Mouse (Mus musculus) fat pad, adult 2 months (tissue): ENCODE data around the gene Dscaml1.

Source experiments
- DNase-seq: peaks from one replicate; pipeline ENCODE4 v3.0.0-alpha.2; 2011; ENCODE audit warnings: low read depth, low spot score; ENCODE audit errors: extremely low read depth

The Dscaml1 gene

GRCm38 (mm10) chr9:45617889-45618288, 191.5 kb downstream of the Dscaml1 start:
- no peak for DNase-seq

GRCm38 (mm10) chr9:45618443-45618842, 192.0 kb downstream of the Dscaml1 start:
- DNase-seq: no peak

- no peak for DNase-seq
Measured at GRCm38 (mm10) chr9:45620049-45620448, 193.6 kb downstream of the Dscaml1 start.

- DNase-seq: no peak
Measured at GRCm38 (mm10) chr9:45620920-45621319, 194.5 kb downstream of the Dscaml1 start.

GRCm38 (mm10) chr9:45625889-45626446, 199.5 kb downstream of the Dscaml1 start:
- DNase-seq: no peak

- no peak for DNase-seq
Measured at GRCm38 (mm10) chr9:45632520-45632919, 206.1 kb downstream of the Dscaml1 start.

GRCm38 (mm10) chr9:45633036-45633435, 206.6 kb downstream of the Dscaml1 start:
- no peak for DNase-seq

GRCm38 (mm10) chr9:45634978-45635377, 208.6 kb downstream of the Dscaml1 start:
- no peak for DNase-seq

GRCm38 (mm10) chr9:45637346-45637745, 210.9 kb downstream of the Dscaml1 start:
- no peak for DNase-seq

- no peak for DNase-seq
Measured at GRCm38 (mm10) chr9:45638184-45638917, 211.9 kb downstream of the Dscaml1 start.

- DNase-seq: no peak
Measured at GRCm38 (mm10) chr9:45644833-45645388, 218.5 kb downstream of the Dscaml1 start.

- DNase-seq: no peak
Measured at GRCm38 (mm10) chr9:45645526-45645925, 219.1 kb downstream of the Dscaml1 start.

- no peak for DNase-seq
Measured at GRCm38 (mm10) chr9:45651078-45651809, 224.8 kb downstream of the Dscaml1 start.

- no peak for DNase-seq
Measured at GRCm38 (mm10) chr9:45651810-45652177, 225.4 kb downstream of the Dscaml1 start.

GRCm38 (mm10) chr9:45657172-45658062, 231.0 kb downstream of the Dscaml1 start:
- no peak for DNase-seq

GRCm38 (mm10) chr9:45660191-45660590, 233.8 kb downstream of the Dscaml1 start:
- DNase-seq: no peak

GRCm38 (mm10) chr9:45662471-45662870, 236.0 kb downstream of the Dscaml1 start:
- no peak for DNase-seq

- no peak for DNase-seq
Measured at GRCm38 (mm10) chr9:45663386-45664315, 237.2 kb downstream of the Dscaml1 start.

- DNase-seq: no peak
Measured at GRCm38 (mm10) chr9:45664326-45664725, 237.9 kb downstream of the Dscaml1 start.
